Mouse (Mus musculus) liver, embryonic 14.5 days (tissue): Measurements from ENCODE around the gene Sdr42e1. TPM values are rescaled to one million over a fixed set of nuclear protein-coding genes. Genes with fewer than 3 reads are reported as not detected.
A peak's percentile ranks its signal among the peaks of the same experiment; 100 is the strongest.

ENCODE experiments used
- ATAC-seq: fragments of 200-750 bp; cut with Nextera tagmentation; 2 replicates; pipeline ENCODE4 v1.8.0; 2017; ENCODE audit warnings: moderate number of reproducible peaks, mild to moderate bottlenecking, moderate library complexity; ENCODE audit not compliant: insufficient read depth
- DNase-seq, 3 experiments: peaks; one replicate each; pipeline ENCODE4 v3.0.0-alpha.2; 2012 to 2013; ENCODE audit warnings: low read depth in 3 of 3, low spot score in 3 of 3
- H3K27ac ChIP-seq: fragments of 300-500 bp; sonication (generic); 2 replicates; pipeline ENCODE4 v1.5.1; 2014; ENCODE audit warnings: moderate library complexity, mild to moderate bottlenecking, control low read depth, inconsistent platforms
- H3K27me3 ChIP-seq: fragments of 300-500 bp; sonication (generic); 2 replicates; pipeline ENCODE4 v1.6.1; 2014; ENCODE audit warnings: mild to moderate bottlenecking, low read length, moderate library complexity; ENCODE audit not compliant: control insufficient read depth, insufficient read depth
- H3K36me3 ChIP-seq: fragments of 300-500 bp; sonication (generic); replicated peaks from 2 replicates; pipeline ENCODE4 v1.6.1; 2014; ENCODE audit warnings: low read depth; ENCODE audit not compliant: control insufficient read depth, insufficient read depth
- H3K4me1 ChIP-seq, 2 experiments: fragments of 200-500 bp in 1 of 2; fragments of 300-500 bp in 1 of 2; sonication (generic) in 1 of 2; replicated peaks; 2 replicates each; pipeline ENCODE4 v1.6.1; 2012 to 2014; ENCODE audit warnings: antibody characterized with exemption in 1 of 2, inconsistent platforms in 1 of 2, low read length in 1 of 2; ENCODE audit not compliant: control insufficient read depth in 2 of 2, insufficient read depth in 2 of 2
- H3K4me2 ChIP-seq: fragments of 300-500 bp; sonication (generic); 2 replicates; pipeline ENCODE4 v1.6.1; 2014; ENCODE audit warnings: low read depth, mild to moderate bottlenecking, control low read depth, moderate library complexity
- H3K4me3 ChIP-seq, 2 experiments: fragments of 200-500 bp in 1 of 2; fragments of 300-500 bp in 1 of 2; sonication (generic) in 1 of 2; 2 replicates each; pipeline ENCODE4 v1.5.1; 2012 to 2014; ENCODE audit warnings: low read depth in 2 of 2, low read length in 2 of 2, mild to moderate bottlenecking in 2 of 2, control low read depth in 1 of 2, inconsistent platforms in 1 of 2, moderate library complexity in 1 of 2; ENCODE audit not compliant: insufficient read depth in 1 of 2
- H3K9ac ChIP-seq: fragments of 300-500 bp; sonication (generic); replicated peaks from 2 replicates; pipeline ENCODE4 v1.6.1; 2014; ENCODE audit warnings: mild to moderate bottlenecking, control low read depth, moderate library complexity
- H3K9me3 ChIP-seq: fragments of 300-500 bp; sonication (generic); 2 replicates; pipeline ENCODE4 v1.6.1; 2016; ENCODE audit warnings: low read length, mixed read lengths; ENCODE audit not compliant: control insufficient read depth
- CTCF ChIP-seq: IDR thresholded peaks from 2 replicates; pipeline ENCODE4 v1.5.1; 2016; ENCODE audit warnings: antibody characterized with exemption, low read depth, control low read depth
- EP300 ChIP-seq: IDR thresholded peaks from 2 replicates; pipeline ENCODE4 v1.6.1; 2016; ENCODE audit warnings: antibody characterized with exemption, low read depth
- WGBS: fragments of 180-500 bp; shearing (Covaris S2); extraction: QIAGEN DNeasy Blood & Tissue Kit; methylation state at CpG from one replicate; pipeline ENCODE4 v1.1.7; 2014; ENCODE audit not compliant: insufficient replicate concordance; 5-methylcytosine and 5-hydroxymethylcytosine counted together
- polyA plus RNA-seq, 2 experiments: library from polyadenylated mRNA; depleted of rRNA in 1 of 2; stranded (reverse) in 1 of 2; unstranded in 1 of 2; fragments of >200 nt; fragmentation: Nextera tagmentation in 1 of 2; extraction: Ambion mirVana in 1 of 2; gene quantifications; 2 replicates each; pipeline versions ENCODE4 v1.2.1 to v1.2.3; 2012 to 2014

Sdr42e1 gene
- polyA plus RNA-seq, 2 experiments: 1.7 TPM

- ATAC-seq (no peak), DNase-seq (no peak)
- Histone ChIP-seq H3K4me2 (no peak overlapping the region), H3K9me3 (no peaks in the 10 kb centered on the region), H3K36me3 (no peaks in the 10 kb centered on the region), H3K4me1 (peaks cover 0 to 5% of the 10 kb centered on the region in 2 experiments; a peak in 1 of 4 replicates), H3K27ac (no peak overlapping the region), H3K9ac (no peak overlapping the region), H3K27me3 (no peaks in the 10 kb centered on the region), H3K4me3 (no peak overlapping the region)
- TF ChIP-seq EP300 (no peak), CTCF (peak; percentile 67)
- WGBS: 23% methylated on average over 5 of the region's 5 CpGs
Observed at GRCm38 (mm10) chr8:117697248-117697647, 23.8 kb upstream of the Sdr42e1 start.

GRCm38 (mm10) chr8:117695636-117696035, 22.1 kb upstream of the Sdr42e1 start:
- WGBS: 47% methylated on average over 1 of the region's 1 CpGs
- no peak overlapping the region for H3K27ac ChIP-seq
- no peak for DNase-seq
- no peak overlapping the region for H3K9ac ChIP-seq
- TF ChIP-seq CTCF: no peak
- no peak for TF ChIP-seq EP300
- H3K4me3 ChIP-seq: no peak overlapping the region
- no peaks in the 10 kb centered on the region for H3K9me3 ChIP-seq
- H3K4me1 ChIP-seq: peaks cover 0 to 7% of the 10 kb centered on the region in 2 experiments; a peak in 2 of 4 replicates
- no peak for ATAC-seq
- H3K4me2 ChIP-seq: no peak overlapping the region
- H3K27me3 ChIP-seq: no peaks in the 10 kb centered on the region
- H3K36me3 ChIP-seq: no peaks in the 10 kb centered on the region

GRCm38 (mm10) chr8:117692131-117692530, 18.6 kb upstream of the Sdr42e1 start:
- Histone ChIP-seq H3K27ac (no peak overlapping the region), H3K36me3 (no peaks in the 10 kb centered on the region), H3K4me1 (peaks cover 0 to 7% of the 10 kb centered on the region in 2 experiments; a peak in 2 of 4 replicates), H3K9ac (no peak overlapping the region), H3K27me3 (no peaks in the 10 kb centered on the region), H3K9me3 (no peaks in the 10 kb centered on the region), H3K4me3 (no peak overlapping the region), H3K4me2 (no peak overlapping the region)
- TF ChIP-seq CTCF: no peak
- TF ChIP-seq EP300: no peak
- WGBS: 60% methylated on average over 4 of the region's 4 CpGs
- ATAC-seq: 0 out of 2 replicates have a peak, but pooled peaks have one; percentile 31
- no peak for DNase-seq

GRCm38 (mm10) chr8:117687890-117688289, 14.4 kb upstream of the Sdr42e1 start:
- Histone ChIP-seq H3K4me2 (no peak overlapping the region), H3K9me3 (no peaks in the 10 kb centered on the region), H3K9ac (no peak overlapping the region), H3K4me1 (peaks cover 0 to 7% of the 10 kb centered on the region in 2 experiments; a peak in 2 of 4 replicates), H3K27me3 (no peaks in the 10 kb centered on the region), H3K4me3 (no peak overlapping the region), H3K27ac (no peak overlapping the region), H3K36me3 (no peaks in the 10 kb centered on the region)
- TF ChIP-seq EP300 (no peak), CTCF (no peak)
- WGBS: 61% methylated on average over 7 of the region's 7 CpGs
- ATAC-seq (no peak), DNase-seq (no peak)

GRCm38 (mm10) chr8:117684504-117684903, 11.0 kb upstream of the Sdr42e1 start:
- WGBS: 33% methylated on average over 11 of the region's 11 CpGs
- Histone ChIP-seq H3K4me1 (peaks cover 0 to 2% of the 10 kb centered on the region in 2 experiments; a peak in 1 of 4 replicates), H3K27ac (no peak overlapping the region), H3K4me3 (no peak overlapping the region), H3K9me3 (no peaks in the 10 kb centered on the region), H3K9ac (no peak overlapping the region), H3K4me2 (no peak overlapping the region), H3K27me3 (no peaks in the 10 kb centered on the region), H3K36me3 (no peaks in the 10 kb centered on the region)
- TF ChIP-seq CTCF: no peak
- TF ChIP-seq EP300: no peak
- ATAC-seq (no peak), DNase-seq (no peak)
